Mouse (Mus musculus): ENCODE measurements around the gene Foxm1. TPM values are rescaled to one million over a fixed set of nuclear protein-coding genes. Genes with fewer than 3 reads are reported as not detected.

Gene Foxm1
- 3.2 TPM for polyA plus RNA-seq (2014; fragmentation: Illumina TruSeq; extraction: RNeasy Lipid Tissue Mini Kit (QIAGEN cat#74804); ENCODE audit: low read depth, low replicate concordance)

GRCm38 (mm10) chr6:128362381-128363006, at the start of gene Foxm1, which contains the start of gene Rhno1:
Foxm1 (plus strand) TSS chr6:128362967.
Rhno1 (minus strand) TSS chr6:128362911.

GRCm38 (mm10) chr6:128355726-128356416, 6.9 kb upstream of the Foxm1 start, which contains the start of gene Tulp3:
Tulp3 (minus strand) TSS chr6:128355851.

GRCm38 (mm10) chr6:128375192-128375591, 12.4 kb downstream of the Foxm1 start, which contains the start of the genes Tex52 and Gm44596:
Tex52 (plus strand) TSS chr6:128375456.
Gm44596 (plus strand) TSS chr6:128375503.

GRCm38 (mm10) chr6:128398996-128399395, 36.2 kb downstream of the Foxm1 start, which contains the start of gene Nrip2:
Nrip2 (plus strand) TSS chr6:128399296.

GRCm38 (mm10) chr6:128424269-128425019, 61.7 kb downstream of the Foxm1 start, which contains the start of gene Itfg2:
Itfg2 (minus strand) TSS chr6:128424931.

Other genes starting within 250 kb of the Foxm1 start
- 64.6 TPM for gene Tspan9, start 219.4 kb upstream of the Foxm1 start, polyA plus RNA-seq (2014; fragmentation: Illumina TruSeq; extraction: RNeasy Lipid Tissue Mini Kit (QIAGEN cat#74804); ENCODE audit: low read depth, low replicate concordance)
- 3.7 TPM for gene Tead4, start 62.1 kb upstream of the Foxm1 start, polyA plus RNA-seq (2014; fragmentation: Illumina TruSeq; extraction: RNeasy Lipid Tissue Mini Kit (QIAGEN cat#74804); ENCODE audit: low read depth, low replicate concordance)
- gene Tulp3, start 7.1 kb upstream of the Foxm1 start, polyA plus RNA-seq (2014; fragmentation: Illumina TruSeq; extraction: RNeasy Lipid Tissue Mini Kit (QIAGEN cat#74804); ENCODE audit: low read depth, low replicate concordance): 13.9 TPM
- gene Rhno1, start 56 bp upstream of the Foxm1 start, polyA plus RNA-seq (2014; fragmentation: Illumina TruSeq; extraction: RNeasy Lipid Tissue Mini Kit (QIAGEN cat#74804); ENCODE audit: low read depth, low replicate concordance): 22.1 TPM
- 0.34 TPM for gene Tex52, start 12.5 kb downstream of the Foxm1 start, polyA plus RNA-seq (2014; fragmentation: Illumina TruSeq; extraction: RNeasy Lipid Tissue Mini Kit (QIAGEN cat#74804); ENCODE audit: low read depth, low replicate concordance)
- gene Gm44596, start 12.5 kb downstream of the Foxm1 start, polyA plus RNA-seq (2014; fragmentation: Illumina TruSeq; extraction: RNeasy Lipid Tissue Mini Kit (QIAGEN cat#74804); ENCODE audit: low read depth, low replicate concordance): not detected
- gene Nrip2, start 36.3 kb downstream of the Foxm1 start, polyA plus RNA-seq (2014; fragmentation: Illumina TruSeq; extraction: RNeasy Lipid Tissue Mini Kit (QIAGEN cat#74804); ENCODE audit: low read depth, low replicate concordance): 8.3 TPM
- gene Itfg2, start 62.0 kb downstream of the Foxm1 start, polyA plus RNA-seq (2014; fragmentation: Illumina TruSeq; extraction: RNeasy Lipid Tissue Mini Kit (QIAGEN cat#74804); ENCODE audit: low read depth, low replicate concordance): 11.6 TPM
- gene Fkbp4, start 75.7 kb downstream of the Foxm1 start, polyA plus RNA-seq (2014; fragmentation: Illumina TruSeq; extraction: RNeasy Lipid Tissue Mini Kit (QIAGEN cat#74804); ENCODE audit: low read depth, low replicate concordance): 245 TPM
- 4.3 TPM for gene Pzp, start 163.8 kb downstream of the Foxm1 start, polyA plus RNA-seq (2014; fragmentation: Illumina TruSeq; extraction: RNeasy Lipid Tissue Mini Kit (QIAGEN cat#74804); ENCODE audit: low read depth, low replicate concordance)
- 20.8 TPM for gene A2ml1, start 218.6 kb downstream of the Foxm1 start, polyA plus RNA-seq (2014; fragmentation: Illumina TruSeq; extraction: RNeasy Lipid Tissue Mini Kit (QIAGEN cat#74804); ENCODE audit: low read depth, low replicate concordance)